Mouse (Mus musculus) kidney, postnatal 0 days (tissue): ENCODE results near the gene Zfp764. TPM values are rescaled to one million over a fixed set of nuclear protein-coding genes. Genes with fewer than 3 reads are reported as not detected.
"Not testable (repeated sequence)": the region's sequence is repeated elsewhere in the genome, so short reads cannot be mapped to it uniquely, and the experiment has no call there.

Source experiments
- ATAC-seq: fragments of 200-750 bp; cut with Nextera tagmentation; replicated peaks from 2 replicates; pipeline ENCODE4 v1.8.0; 2017; ENCODE audit warnings: low read depth, moderate number of reproducible peaks, moderate TSS enrichment, moderate library complexity; ENCODE audit not compliant: low FRiP score
- DNase-seq: peaks from one replicate; pipeline ENCODE4 v3.0.0-alpha.2; 2016; ENCODE audit warnings: low spot score
- H3K27ac ChIP-seq: fragments of 300-500 bp; sonication (generic); 2 replicates; pipeline ENCODE4 v1.5.1; 2014; ENCODE audit warnings: mild to moderate bottlenecking
- H3K27me3 ChIP-seq: fragments of 300-500 bp; sonication (generic); 2 replicates; pipeline ENCODE4 v1.6.1; 2014; ENCODE audit warnings: low read length, mixed read lengths; ENCODE audit not compliant: insufficient read depth
- H3K36me3 ChIP-seq: fragments of 300-500 bp; sonication (generic); 2 replicates; pipeline ENCODE4 v1.6.1; 2014; ENCODE audit warnings: low read length, mixed read lengths; ENCODE audit not compliant: insufficient read depth
- H3K4me1 ChIP-seq: fragments of 300-500 bp; sonication (generic); replicated peaks from 2 replicates; pipeline ENCODE4 v1.6.1; 2014; ENCODE audit warnings: antibody characterized with exemption, low read length, mixed read lengths; ENCODE audit not compliant: insufficient read depth
- H3K4me2 ChIP-seq: fragments of 300-500 bp; sonication (generic); 2 replicates; pipeline ENCODE4 v1.6.1; 2014; ENCODE audit warnings: mild to moderate bottlenecking, low read length, moderate library complexity, mixed read lengths
- H3K4me3 ChIP-seq: fragments of 300-500 bp; sonication (generic); replicated peaks from 2 replicates; pipeline ENCODE4 v1.5.1; 2014; ENCODE audit warnings: low read depth, low read length
- H3K9ac ChIP-seq: fragments of 300-500 bp; sonication (generic); 2 replicates; pipeline ENCODE4 v1.6.1; 2014; ENCODE audit warnings: low read depth, low read length
- H3K9me3 ChIP-seq: fragments of 300-500 bp; sonication (generic); replicated peaks from 2 replicates; pipeline ENCODE4 v1.6.1; 2016; ENCODE audit warnings: low read length, inconsistent platforms, mixed read lengths
- CTCF ChIP-seq: IDR thresholded peaks from 2 replicates; pipeline ENCODE4 v1.5.1; 2016; ENCODE audit warnings: antibody characterized with exemption, low read depth, mild to moderate bottlenecking, moderate library complexity
- WGBS: fragments of 180-500 bp; shearing (Covaris S2); extraction: QIAGEN DNeasy Blood & Tissue Kit; methylation state at CpG from one replicate; pipeline ENCODE4 v1.1.7; 2014; 5-methylcytosine and 5-hydroxymethylcytosine counted together
- polyA plus RNA-seq: library from polyadenylated mRNA; unstranded; fragments of >200 nt; fragmentation: Nextera tagmentation; extraction: Ambion mirVana; gene quantifications from 2 replicates; pipeline ENCODE4 v1.2.1, GENCODE M21; 2015

Zfp764 gene
- polyA plus RNA-seq, 1 experiment from 2014 or later: 5.6 TPM

DNA sequence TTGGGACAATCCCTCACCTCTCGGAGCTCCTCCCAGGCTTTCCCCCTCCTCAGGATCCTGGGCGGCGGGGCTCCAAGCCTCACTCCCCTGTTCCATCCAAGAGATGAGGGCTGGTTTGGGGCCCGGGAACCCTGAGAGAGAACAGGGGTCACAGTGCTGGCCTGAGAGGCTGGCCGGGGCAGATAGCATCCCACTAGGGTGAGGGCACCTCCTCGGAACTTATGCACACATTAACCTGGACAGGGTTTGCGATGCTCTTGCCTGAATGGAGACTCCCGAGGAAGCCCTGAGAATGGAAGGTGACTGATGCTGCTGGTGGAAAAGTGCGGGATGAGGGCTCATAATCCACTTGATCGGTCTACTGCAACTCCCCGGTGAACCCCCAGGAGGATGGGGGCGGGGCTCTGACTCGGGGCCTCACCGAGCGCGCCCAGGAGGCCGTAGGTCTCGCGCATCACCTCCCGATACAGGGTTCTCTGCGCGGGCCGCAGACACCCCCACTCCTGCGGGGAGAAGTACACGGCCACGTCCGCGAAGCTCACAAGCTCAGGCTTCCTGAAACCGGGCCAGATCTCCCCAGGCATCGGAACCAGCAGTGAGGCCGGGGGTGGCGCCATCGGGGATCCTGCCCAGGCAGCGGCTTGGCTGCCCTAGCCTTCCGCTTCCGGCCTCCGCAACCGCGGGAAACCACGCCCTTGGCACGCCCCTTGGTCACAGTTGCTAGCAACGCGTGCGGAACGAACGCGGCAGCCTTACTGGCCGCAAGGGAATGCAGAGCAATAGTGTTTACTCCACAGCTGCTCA lies 15.0 kb upstream of the Zfp764 start, which contains the start of gene Zfp688:
Zfp688 (minus strand) TSS at position 681 of the 804 bp plus-strand sequence.
- Histone ChIP-seq H3K27me3 (no peaks in the 10 kb centered on the region), H3K9ac (peak within 1 kb of the TSS; percentile 86), H3K4me3 (peak within 1 kb of the TSS; percentile 85), H3K9me3 (no peaks in the 10 kb centered on the region), H3K36me3 (no peaks in the 10 kb centered on the region), H3K4me2 (peak within 1 kb of the TSS; percentile 96), H3K27ac (peak within 1 kb of the TSS; percentile 75; the same call in 1 of the 2 replicates), H3K4me1 (peaks cover 13% of the 10 kb centered on the region; the same call in 1 of the 2 replicates)
- peak; percentile 95 for DNase-seq
- under 1% methylated on average over 48 of the region's 48 CpGs for WGBS
- peak; percentile 23; the same call in 1 of the 2 replicates for TF ChIP-seq CTCF
- ATAC-seq: peak; percentile 92

DNA sequence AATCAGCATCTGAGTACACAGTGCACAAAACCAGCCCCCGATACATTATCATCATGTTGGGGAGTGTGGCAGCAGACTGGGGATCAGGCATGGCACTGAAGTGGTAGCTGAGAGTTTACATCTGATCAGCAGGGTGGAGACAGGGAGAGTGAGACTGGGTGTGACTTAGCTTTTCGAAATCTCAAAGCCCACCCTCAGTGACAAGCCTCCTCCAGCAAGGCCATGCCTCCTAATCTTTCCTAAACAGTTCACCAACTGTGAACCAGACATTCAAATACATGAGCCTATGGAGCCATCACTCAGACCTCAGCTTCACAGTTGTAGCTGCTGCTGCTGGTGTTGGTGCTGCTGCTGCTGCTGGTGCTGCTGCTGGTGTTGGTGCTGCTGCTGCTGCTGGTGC lies 4.8 kb upstream of the Zfp764 start:
- TF ChIP-seq CTCF: no peak

GRCm38 (mm10) chr7:127404101-127404500 lies 2.5 kb downstream of the Zfp764 start:
- H3K36me3 ChIP-seq, H3K4me3 ChIP-seq, H3K4me2 ChIP-seq, H3K27me3 ChIP-seq, H3K4me1 ChIP-seq, H3K9ac ChIP-seq, ATAC-seq, DNase-seq, H3K9me3 ChIP-seq, H3K27ac ChIP-seq: not testable (repeated sequence)
- WGBS: 74% methylated on average over 6 of the region's 6 CpGs

More for the DNA sequence above, 4.8 kb upstream of the Zfp764 start:
- H3K4me2 ChIP-seq: no peak overlapping the region
- no peaks in the 10 kb centered on the region for H3K36me3 ChIP-seq
- DNase-seq (no peak), ATAC-seq (no peak)
- H3K27me3 ChIP-seq: no peaks in the 10 kb centered on the region
- H3K4me3 ChIP-seq: no peak overlapping the region
- WGBS: 87% methylated on average over 2 of the region's 2 CpGs
- no peak overlapping the region for H3K9ac ChIP-seq
- H3K4me1 ChIP-seq: no peaks in the 10 kb centered on the region
- no peaks in the 10 kb centered on the region for H3K9me3 ChIP-seq
- H3K27ac ChIP-seq: no peak overlapping the region

DNA sequence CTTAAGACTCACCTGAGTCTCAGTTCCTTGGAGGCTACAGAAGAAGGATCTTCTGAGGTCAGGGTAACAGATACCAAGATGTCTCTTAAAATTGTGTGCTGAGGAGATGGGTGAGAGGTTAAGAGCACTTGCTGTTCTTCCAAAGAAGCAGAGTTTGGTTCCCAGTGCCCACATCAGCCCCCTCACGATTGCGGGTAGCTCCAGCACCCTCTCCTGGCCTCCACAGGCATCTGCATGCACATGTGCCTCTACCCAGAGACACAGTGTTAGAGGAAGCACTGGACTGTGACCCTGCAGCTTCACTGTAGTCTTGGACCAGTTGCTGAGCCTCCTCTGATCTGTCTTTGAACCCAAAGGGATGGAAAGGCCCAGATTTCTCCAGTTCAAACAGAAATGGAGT lies 3.6 kb downstream of the Zfp764 start:
- WGBS: 57% methylated on average over 2 of the region's 2 CpGs
- Histone ChIP-seq H3K9ac (no peak overlapping the region), H3K9me3 (no peaks in the 10 kb centered on the region), H3K4me3 (no peak overlapping the region), H3K4me2 (no peak overlapping the region), H3K36me3 (no peaks in the 10 kb centered on the region), H3K4me1 (no peaks in the 10 kb centered on the region), H3K27ac (no peak overlapping the region), H3K27me3 (no peaks in the 10 kb centered on the region)
- peak; percentile 13; the same call in 1 of the 2 replicates for TF ChIP-seq CTCF
- ATAC-seq (no peak), DNase-seq (no peak)

DNA sequence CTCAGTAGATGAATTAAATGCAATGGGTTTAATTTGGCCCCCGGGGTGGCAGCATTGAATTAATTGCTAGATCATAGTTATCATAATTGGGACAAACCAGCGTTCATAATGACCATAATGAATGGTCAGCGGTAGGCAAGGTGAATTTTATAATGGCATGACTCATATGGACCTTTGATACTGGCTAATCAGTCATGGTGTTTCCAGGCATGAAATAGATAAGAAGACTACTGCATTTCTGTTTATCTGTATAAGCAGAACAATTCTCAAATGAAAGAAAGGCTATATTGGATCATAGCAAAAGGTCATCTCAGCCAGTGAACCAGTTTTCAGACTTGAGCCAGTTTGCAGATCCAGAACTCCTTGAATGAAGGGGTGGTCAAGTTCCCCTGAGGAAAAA lies 6.3 kb downstream of the Zfp764 start:
- H3K4me2 ChIP-seq: no peak overlapping the region
- H3K27ac ChIP-seq: no peak overlapping the region
- 55% methylated on average over 3 of the region's 3 CpGs for WGBS
- no peaks in the 10 kb centered on the region for H3K9me3 ChIP-seq
- TF ChIP-seq CTCF: no peak
- H3K27me3 ChIP-seq: no peaks in the 10 kb centered on the region
- DNase-seq: no peak
- ATAC-seq: no peak
- H3K9ac ChIP-seq: no peak overlapping the region
- H3K4me3 ChIP-seq: no peak overlapping the region
- no peaks in the 10 kb centered on the region for H3K4me1 ChIP-seq
- H3K36me3 ChIP-seq: no peaks in the 10 kb centered on the region

DNA sequence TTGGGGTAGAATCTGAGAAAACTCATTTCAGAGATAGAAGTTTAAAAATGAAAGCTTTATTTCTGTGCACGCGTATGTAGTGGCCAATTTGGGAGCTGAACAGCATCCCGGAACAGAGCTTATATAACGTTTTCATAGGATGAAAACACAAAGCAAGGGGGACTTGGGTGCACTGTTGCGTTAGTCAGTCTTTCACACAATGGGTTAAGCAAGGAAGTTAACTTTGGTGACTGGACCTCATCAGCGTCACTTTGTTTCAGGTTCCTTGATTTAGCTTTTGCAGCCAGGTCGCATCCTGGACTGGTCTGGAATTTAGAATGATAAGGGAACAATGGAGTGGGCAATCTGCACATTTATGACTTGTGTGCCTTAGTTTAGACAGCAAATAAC lies 12.7 kb downstream of the Zfp764 start:
- H3K36me3 ChIP-seq: no peaks in the 10 kb centered on the region
- DNase-seq (no peak), ATAC-seq (no peak)
- peaks cover 10% of the 10 kb centered on the region for H3K4me1 ChIP-seq
- no peaks in the 10 kb centered on the region for H3K27me3 ChIP-seq
- no peak for TF ChIP-seq CTCF
- H3K27ac ChIP-seq: peak overlapping the region; percentile 7; the same call in 1 of the 2 replicates
- peak overlapping the region; percentile 66 for H3K4me3 ChIP-seq
- peak overlapping the region; percentile 80 for H3K9ac ChIP-seq
- 13% methylated on average over 7 of the region's 7 CpGs for WGBS
- H3K9me3 ChIP-seq: no peaks in the 10 kb centered on the region
- peak overlapping the region; percentile 90 for H3K4me2 ChIP-seq
